Mouse (Mus musculus): Measurements from ENCODE around the gene Tex14.
A peak's percentile ranks its signal among the peaks of the same experiment; 100 is the strongest.

DNA sequence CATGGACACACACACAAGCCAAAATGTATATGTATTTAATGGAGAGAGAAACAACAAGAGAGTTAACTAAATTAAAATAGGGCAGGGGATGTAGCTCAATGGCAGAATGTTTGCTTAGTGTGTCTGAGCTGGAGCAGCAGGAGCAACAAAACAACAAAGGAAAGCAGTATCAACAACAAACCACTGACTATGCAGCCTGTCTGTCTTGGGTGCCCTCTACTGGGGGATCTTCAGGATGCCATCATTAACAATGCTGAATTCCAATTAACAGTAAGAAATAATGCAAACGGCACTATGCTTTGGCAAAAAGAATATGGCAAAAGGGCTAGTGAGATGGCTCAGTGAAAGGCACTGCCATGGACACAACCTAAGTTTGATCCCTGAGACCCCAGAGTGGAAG, 11.0 kb upstream of the Tex14 start:
- TF ChIP-seq POLR2A (IDR thresholded peaks at IDR 0.05; ENCODE audit: borderline replicate concordance, extremely low read depth, low read depth, low read length) (no peak), CTCF (IDR thresholded peaks at IDR 0.05; ENCODE audit: insufficient read depth, low read length) (peak; percentile 31; the same call in 1 of the 2 replicates)
